ENCODE assay signal across 8 mouse cellular contexts in genomic region chr2:168762411-168762815, GRCm38 (mm10). TPM values are rescaled to one million over a fixed set of nuclear protein-coding genes. Genes with fewer than 3 reads are reported as not detected.
DNase-seq lines count a peak whose midpoint lies in the region; ATAC-seq and TF ChIP-seq lines count a peak whose summit lies in the region.

No protein-coding gene starts in this region.

- WGBS in forebrain, embryonic 16.5 days, result 3% methylated on average over 12 of the region's 12 CpGs
- 1% methylated on average over 12 of the region's 12 CpGs for WGBS in midbrain, embryonic 11.5 days

- H3K36me3 ChIP-seq in E14TG2a.4 (ENCODE audit: insufficient read depth, low read length) (peaks cover 41% of the 10 kb centered on the region), ES-E14 (ENCODE audit: control insufficient read depth, insufficient read depth, low read length, poor library complexity, severe bottlenecking) (peaks cover 15% of the 10 kb centered on the region; the same call in 1 of the 2 replicates)
- no peaks in the 10 kb centered on the region for H3K36me3 ChIP-seq in forebrain, embryonic 16.5 days (ENCODE audit: control insufficient read depth, insufficient read depth)
- H3K36me3 ChIP-seq in midbrain, embryonic 11.5 days (ENCODE audit: control insufficient read depth, insufficient read depth, low read length), result no peaks in the 10 kb centered on the region; the same call in 1 of the 2 replicates

- no peak for TF ChIP-seq CTCF in E14TG2a.4 (conservative IDR thresholded peaks at IDR 0.05; ENCODE audit: low read length)
- TF ChIP-seq CTCF in layer of hippocampus, adult 2 months (conservative IDR thresholded peaks at IDR 0.05), result no peak

- H3K4me3 ChIP-seq in E14TG2a.4 (replicated peaks; ENCODE audit: low read length), result peak overlapping the region; percentile 96
- H3K4me3 ChIP-seq in ES-E14 (ENCODE audit: insufficient read depth in 1 of 2, low read depth in 1 of 2, low read length in 2 of 2, poor library complexity in 1 of 2, severe bottlenecking in 1 of 2), result peak overlapping the region; percentile 41 to 67
- peak overlapping the region; percentile 13 for H3K4me3 ChIP-seq in forebrain, embryonic 16.5 days (replicated peaks; ENCODE audit: low read length)
- H3K4me3 ChIP-seq in midbrain, embryonic 11.5 days (ENCODE audit: low read depth, low read length), result peak overlapping the region; percentile 88
- no peak overlapping the region for H3K4me3 ChIP-seq in layer of hippocampus, adult 2 months

- no peak for DNase-seq in ES-E14 (ENCODE audit: low read depth, low spot score)
- DNase-seq in midbrain, embryonic 11.5 days (ENCODE audit: low spot score, missing footprints), result peak; percentile 90
- no peak for DNase-seq in right cerebral cortex, postnatal 25 days
- no peak for DNase-seq in kidney, postnatal 36 days
- DNase-seq in layer of hippocampus, adult 2 months (ENCODE audit: low spot score in 2 of 2), result no peak

- in situ Hi-C loops in ES-E14 (cut with MboI; ENCODE audit: low sequenced_read_pairs in 2 of 2, unreplicated experiment in 2 of 2), result no loop called here

- peak overlapping the region; percentile 81 for H3K27ac ChIP-seq in ES-E14 (ENCODE audit: insufficient read depth, low read depth, low read length, poor library complexity, severe bottlenecking)
- H3K27ac ChIP-seq in forebrain, embryonic 16.5 days (ENCODE audit: low read length), result no peak overlapping the region
- peak overlapping the region; percentile 18; the same call in 1 of the 2 replicates for H3K27ac ChIP-seq in midbrain, embryonic 11.5 days (ENCODE audit: low read depth, low read length)
- H3K27ac ChIP-seq in layer of hippocampus, adult 2 months, result no peak overlapping the region

- H3K4me1 ChIP-seq in E14TG2a.4 (replicated peaks; ENCODE audit: low read depth, low read length) (peaks cover 59% of the 10 kb centered on the region), ES-E14 (ENCODE audit: control insufficient read depth in 2 of 2, insufficient read depth in 2 of 2, low read length in 2 of 2, poor library complexity in 1 of 2) (peaks cover 8 to 16% of the 10 kb centered on the region in 2 experiments; a peak in 2 of 4 replicates)
- peaks cover 39% of the 10 kb centered on the region for H3K4me1 ChIP-seq in forebrain, embryonic 16.5 days (replicated peaks; ENCODE audit: control insufficient read depth, insufficient read depth, low read length)
- H3K4me1 ChIP-seq in midbrain, embryonic 11.5 days (ENCODE audit: control insufficient read depth, insufficient read depth, low read length), result peaks cover 33% of the 10 kb centered on the region

- no peaks in the 10 kb centered on the region for H3K27me3 ChIP-seq in E14TG2a.4 (ENCODE audit: insufficient read depth, low read length)
- peaks cover 42% of the 10 kb centered on the region for H3K27me3 ChIP-seq in forebrain, embryonic 16.5 days (replicated peaks; ENCODE audit: control insufficient read depth, insufficient read depth, low read length)
- no peaks in the 10 kb centered on the region for H3K27me3 ChIP-seq in midbrain, embryonic 11.5 days (ENCODE audit: control insufficient read depth, insufficient read depth, low read length)

- H3K9me3 ChIP-seq in E14TG2a.4 (ENCODE audit: low read length) (no peaks in the 10 kb centered on the region), ES-E14 (ENCODE audit: control insufficient read depth, insufficient read depth, low read depth, low read length) (no peaks in the 10 kb centered on the region)
- H3K9me3 ChIP-seq in forebrain, embryonic 16.5 days (ENCODE audit: control insufficient read depth, low read length), result no peaks in the 10 kb centered on the region
- no peaks in the 10 kb centered on the region for H3K9me3 ChIP-seq in midbrain, embryonic 11.5 days (ENCODE audit: control insufficient read depth, low read length)

- peak overlapping the region; percentile 41 for H3K4me2 ChIP-seq in forebrain, embryonic 16.5 days (ENCODE audit: low read length)
- peak overlapping the region; percentile 81 for H3K4me2 ChIP-seq in midbrain, embryonic 11.5 days

- peak overlapping the region; percentile 60 for H3K9ac ChIP-seq in ES-E14 (ENCODE audit: insufficient read depth, low read depth, low read length, poor library complexity, severe bottlenecking)
- peak overlapping the region; percentile 39; the same call in 1 of the 2 replicates for H3K9ac ChIP-seq in forebrain, embryonic 16.5 days (replicated peaks; ENCODE audit: low read depth, low read length)
- H3K9ac ChIP-seq in midbrain, embryonic 11.5 days (ENCODE audit: low read length), result peak overlapping the region; percentile 29; the same call in 1 of the 2 replicates

- no peak for ATAC-seq in forebrain, embryonic 16.5 days
- no peak for ATAC-seq in midbrain, embryonic 11.5 days (ENCODE audit: low FRiP score)
- no peak for ATAC-seq in granulocyte monocyte progenitor cell, adult 5-6 weeks (replicated peaks; ENCODE audit: poor library complexity, severe bottlenecking)

TF ChIP-seq in ES-E14, 5 proteins besides CTCF, POLR2A, EP300 and RAD21:
- peak; percentile 51; the same call in 1 of the 2 replicates for TF ChIP-seq CHD2 (IDR thresholded peaks at IDR 0.05; ENCODE audit: low read depth, low read length)
- no peak for TF ChIP-seq MAFK (IDR thresholded peaks at IDR 0.05; ENCODE audit: insufficient read depth, low read depth, low read length)
- no peak for TF ChIP-seq ZC3H11A (IDR thresholded peaks at IDR 0.05; ENCODE audit: borderline replicate concordance, low read depth, low read length)
- no peak for TF ChIP-seq ZNF384 (IDR thresholded peaks at IDR 0.05; ENCODE audit: low read depth, low read length)
- no peak for TF ChIP-seq HCFC1 (IDR thresholded peaks at IDR 0.05; ENCODE audit: borderline replicate concordance, insufficient read depth, low read length)

RNA-seq across cellular contexts. Expression of gene Sall4, which starts 5.3 kb away (rescaled TPM):
- 119 and 143 TPM in 2 replicates for total RNA-seq in ES-E14 (2012; rRNA removed)
- polyA plus RNA-seq in forebrain, embryonic 16.5 days (2015; fragmentation: Nextera tagmentation; extraction: Ambion mirVana), result 0.54 and 1.1 TPM in 2 replicates
- polyA plus RNA-seq in midbrain, embryonic 11.5 days (2014; fragmentation: Nextera tagmentation; extraction: Ambion mirVana), result 33.9 and 37.2 TPM in 2 replicates
- total RNA-seq in granulocyte monocyte progenitor cell, adult 5-6 weeks (2014; fragmentation: Nextera tagmentation), result not detected in 2 replicates
- not detected in 2 replicates for total RNA-seq in granulocyte monocyte progenitor cell, adult 5-6 weeks (2017)
- under 1 TPM; 0.34 to 0.61 TPM for total RNA-seq in layer of hippocampus, adult 2 months (2021)

RNA-seq across cellular contexts. Expression of gene Atp9a, which starts 20.2 kb away (rescaled TPM):
- 41.5 and 84.5 TPM in 2 replicates for total RNA-seq in ES-E14 (2012; rRNA removed)
- polyA plus RNA-seq in forebrain, embryonic 16.5 days (2015; fragmentation: Nextera tagmentation; extraction: Ambion mirVana), result 53.9 and 60.4 TPM in 2 replicates
- polyA plus RNA-seq in midbrain, embryonic 11.5 days (2014; fragmentation: Nextera tagmentation; extraction: Ambion mirVana), result 14.6 and 16.8 TPM in 2 replicates
- 0.62 TPM in 1 of 2 replicates, not detected in the other for total RNA-seq in granulocyte monocyte progenitor cell, adult 5-6 weeks (2014; fragmentation: Nextera tagmentation)
- 0.56 and 0.82 TPM in 2 replicates for total RNA-seq in granulocyte monocyte progenitor cell, adult 5-6 weeks (2017)
- total RNA-seq in layer of hippocampus, adult 2 months (2021), result 100 to 1,000 TPM; 339 to 358 TPM

Comparison
In these comparisons a context has a peak if more than half of its experiments do, and no peak if none do; other contexts are left out.
1. H3K27ac ChIP-seq: peak in ES-E14 (single experiment) and midbrain, embryonic 11.5 days (single experiment); none in forebrain, embryonic 16.5 days (single experiment) and layer of hippocampus, adult 2 months (single experiment).
2. RNA of gene Sall4, which starts 5.3 kb away (total RNA-seq): 119 to 143 TPM in ES-E14; 0.34 to 0.61 TPM in layer of hippocampus, adult 2 months and not detected in granulocyte monocyte progenitor cell, adult 5-6 weeks; every median in the first group is over 10 times any median in the second.
3. RNA of gene Atp9a, which starts 20.2 kb away (total RNA-seq): 339 to 358 TPM in layer of hippocampus, adult 2 months and 41.5 to 84.5 TPM in ES-E14; 0.56 to 0.82 TPM in granulocyte monocyte progenitor cell, adult 5-6 weeks; every median in the first group is over 10 times any median in the second.
4. Peak in every context shown above with its lines, with median percentiles within 50 percentile points of each other: H3K9ac ChIP-seq.